Mouse (Mus musculus): Measurements from ENCODE around the gene Tpmt. TPM values are rescaled to one million over a fixed set of nuclear protein-coding genes. Genes with fewer than 3 reads are reported as not detected.

Tpmt gene
- polyA plus RNA-seq, 1 experiment from 2014 or later, result 10.0 TPM

GRCm38 (mm10) chr13:47066516-47066915 lies 22.0 kb upstream of the Tpmt start:
- 81% methylated on average over 10 of the region's 10 CpGs for WGBS (ENCODE audit: insufficient replicate concordance)

DNA sequence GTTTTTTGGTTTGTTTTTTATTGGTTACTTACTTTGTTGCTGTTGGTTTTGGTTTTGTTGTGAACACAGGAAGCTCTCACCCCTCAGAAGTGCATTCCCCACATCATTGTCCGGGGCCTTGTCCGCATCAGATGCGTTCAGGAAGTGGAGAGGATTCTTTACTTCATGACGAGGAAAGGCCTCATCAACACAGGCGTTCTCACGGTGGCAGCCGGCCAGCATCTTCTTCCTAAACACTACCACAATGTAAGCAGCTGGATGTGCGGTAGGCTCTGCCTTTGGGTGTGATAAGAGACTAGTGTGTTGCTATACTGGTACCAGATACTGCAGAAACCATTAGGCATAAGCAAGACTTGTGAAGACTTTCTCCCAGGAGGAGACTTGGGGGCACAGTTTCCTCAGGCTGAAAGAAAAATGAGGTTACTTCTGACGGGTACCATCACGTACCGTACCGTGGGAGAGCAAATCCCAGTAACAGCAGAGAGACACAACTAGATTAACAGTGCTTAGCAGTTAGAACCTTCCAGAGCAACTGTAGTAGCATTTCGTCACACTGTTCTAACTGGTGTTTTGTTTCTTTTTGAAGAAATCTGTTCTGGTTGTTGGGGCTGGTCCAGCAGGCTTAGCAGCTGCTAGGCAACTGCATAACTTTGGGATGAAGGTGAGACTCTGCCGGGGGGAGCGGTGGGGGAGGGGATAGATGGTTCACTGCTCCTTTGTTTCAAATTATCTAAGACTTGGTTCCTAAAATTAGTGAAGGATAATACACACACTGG lies 19.6 kb upstream of the Tpmt start:
- Histone ChIP-seq H3K9ac (no peak overlapping the region), H3K4me2 (no peak overlapping the region), H3K27me3 (replicated peaks) (no peaks in the 10 kb centered on the region), H3K9me3 (replicated peaks) (no peaks in the 10 kb centered on the region), H3K36me3 (peaks cover 28% of the 10 kb centered on the region), H3K27ac (no peak overlapping the region), H3K4me3 (no peak overlapping the region), H3K4me1 (no peaks in the 10 kb centered on the region)
- WGBS (ENCODE audit: insufficient replicate concordance), result 75% methylated on average over 15 of the region's 15 CpGs
- no peak for ATAC-seq

More at GRCm38 (mm10) chr13:47066516-47066915, 22.0 kb upstream of the Tpmt start:
- Histone ChIP-seq H3K27ac (no peak overlapping the region), H3K9ac (no peak overlapping the region), H3K36me3 (peaks cover 24% of the 10 kb centered on the region), H3K4me2 (no peak overlapping the region), H3K27me3 (replicated peaks) (no peaks in the 10 kb centered on the region), H3K4me1 (no peaks in the 10 kb centered on the region), H3K4me3 (no peak overlapping the region), H3K9me3 (replicated peaks) (no peaks in the 10 kb centered on the region)
- no peak for ATAC-seq

- H3K4me2 ChIP-seq, result no peak overlapping the region
- WGBS (ENCODE audit: insufficient replicate concordance), result 86% methylated on average over 17 of the region's 17 CpGs
- H3K27ac ChIP-seq, result no peak overlapping the region
- no peaks in the 10 kb centered on the region for H3K4me1 ChIP-seq
- no peaks in the 10 kb centered on the region for H3K27me3 ChIP-seq (replicated peaks)
- peaks cover 28% of the 10 kb centered on the region for H3K36me3 ChIP-seq
- H3K4me3 ChIP-seq, result no peak overlapping the region
- H3K9ac ChIP-seq, result no peak overlapping the region
- ATAC-seq, result no peak
- H3K9me3 ChIP-seq (replicated peaks), result no peaks in the 10 kb centered on the region
These were observed 18.2 kb upstream of the Tpmt start for GRCm38 (mm10) chr13:47062756-47063155.

GRCm38 (mm10) chr13:47056781-47057180 lies 12.2 kb upstream of the Tpmt start:
- no peak overlapping the region for H3K9ac ChIP-seq
- H3K27me3 ChIP-seq (replicated peaks), result no peaks in the 10 kb centered on the region
- no peaks in the 10 kb centered on the region for H3K4me1 ChIP-seq
- no peak overlapping the region for H3K4me3 ChIP-seq
- H3K27ac ChIP-seq, result no peak overlapping the region
- peaks cover 13% of the 10 kb centered on the region; the same call in 1 of the 2 replicates for H3K36me3 ChIP-seq
- H3K9me3 ChIP-seq (replicated peaks), result no peaks in the 10 kb centered on the region
- H3K4me2 ChIP-seq, result no peak overlapping the region
- ATAC-seq, result no peak
- 74% methylated on average over 5 of the region's 5 CpGs for WGBS (ENCODE audit: insufficient replicate concordance)

DNA sequence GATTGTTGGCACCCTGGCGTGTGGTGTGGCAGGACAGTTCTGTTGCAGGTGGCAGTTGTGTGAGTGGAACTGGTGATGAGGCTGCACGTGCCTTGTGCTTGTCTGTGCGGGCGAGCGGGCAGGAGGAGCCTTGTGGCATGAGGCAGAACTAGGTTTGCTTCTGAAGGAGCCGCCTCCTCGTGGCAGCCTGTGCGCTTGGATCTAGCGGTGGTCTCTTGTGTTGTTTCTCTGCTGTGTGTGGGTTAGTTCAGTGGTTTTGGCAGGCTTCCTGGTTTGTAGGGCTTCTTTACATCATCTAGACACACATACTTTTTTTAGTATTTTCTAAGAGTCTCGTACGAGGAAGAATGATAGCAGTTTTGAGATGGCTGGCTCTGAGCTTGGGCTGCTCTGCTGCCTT lies 11.6 kb upstream of the Tpmt start:
- Histone ChIP-seq H3K4me3 (no peak overlapping the region), H3K9me3 (replicated peaks) (no peaks in the 10 kb centered on the region), H3K4me1 (no peaks in the 10 kb centered on the region), H3K4me2 (no peak overlapping the region), H3K36me3 (peaks cover 13% of the 10 kb centered on the region; the same call in 1 of the 2 replicates), H3K27me3 (replicated peaks) (no peaks in the 10 kb centered on the region), H3K27ac (no peak overlapping the region), H3K9ac (no peak overlapping the region)
- 77% methylated on average over 11 of the region's 11 CpGs for WGBS (ENCODE audit: insufficient replicate concordance)
- no peak for ATAC-seq

- WGBS (ENCODE audit: insufficient replicate concordance), result 74% methylated on average over 10 of the region's 10 CpGs
- no peak overlapping the region for H3K9ac ChIP-seq
- H3K27me3 ChIP-seq (replicated peaks), result no peaks in the 10 kb centered on the region
- H3K4me1 ChIP-seq, result no peaks in the 10 kb centered on the region
- H3K4me2 ChIP-seq, result no peak overlapping the region
- ATAC-seq, result no peak
- H3K36me3 ChIP-seq, result peaks cover 6% of the 10 kb centered on the region; the same call in 1 of the 2 replicates
- no peak overlapping the region for H3K27ac ChIP-seq
- no peaks in the 10 kb centered on the region for H3K9me3 ChIP-seq (replicated peaks)
- no peak overlapping the region for H3K4me3 ChIP-seq
These were observed 9.4 kb upstream of the Tpmt start for GRCm38 (mm10) chr13:47053971-47054370.

DNA sequence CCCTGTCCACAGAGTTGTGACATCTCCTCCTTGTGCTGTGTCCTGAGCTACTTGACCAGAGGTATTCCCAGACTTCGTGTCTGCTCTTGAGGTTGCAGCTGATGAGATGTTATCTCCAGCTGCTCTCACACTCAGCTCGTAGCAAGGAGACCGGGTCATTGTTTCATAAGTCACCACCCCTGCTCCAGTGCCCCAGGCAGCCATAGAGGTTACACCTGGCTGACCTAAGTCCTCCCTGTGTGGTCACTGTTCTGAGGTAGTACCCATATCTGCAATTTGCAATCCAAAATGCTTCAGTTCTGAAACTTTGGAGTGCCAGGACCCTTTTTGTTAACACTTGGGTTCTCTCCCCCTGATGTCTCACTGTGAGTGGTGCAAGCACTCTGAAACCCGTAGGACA lies 5.5 kb upstream of the Tpmt start:
- no peak overlapping the region for H3K4me3 ChIP-seq
- H3K36me3 ChIP-seq, result peaks cover 11% of the 10 kb centered on the region; the same call in 1 of the 2 replicates
- WGBS (ENCODE audit: insufficient replicate concordance), result 65% methylated on average over 4 of the region's 4 CpGs
- H3K27me3 ChIP-seq (replicated peaks), result 0 out of 2 replicates have a peak, but pooled peaks cover 6% of the 10 kb centered on the region
- no peaks in the 10 kb centered on the region for H3K9me3 ChIP-seq (replicated peaks)
- H3K9ac ChIP-seq, result no peak overlapping the region
- no peak overlapping the region for H3K4me2 ChIP-seq
- no peak for ATAC-seq
- no peak overlapping the region for H3K27ac ChIP-seq
- H3K4me1 ChIP-seq, result no peaks in the 10 kb centered on the region

GRCm38 (mm10) chr13:47047996-47048395 lies 3.5 kb upstream of the Tpmt start:
- Histone ChIP-seq H3K9me3 (replicated peaks) (no peaks in the 10 kb centered on the region), H3K4me2 (no peak overlapping the region), H3K27me3 (replicated peaks) (peaks cover 16% of the 10 kb centered on the region), H3K4me3 (no peak overlapping the region), H3K27ac (no peak overlapping the region), H3K9ac (no peak overlapping the region), H3K4me1 (peaks cover 14% of the 10 kb centered on the region), H3K36me3 (peaks cover 5% of the 10 kb centered on the region; the same call in 1 of the 2 replicates)
- no peak for ATAC-seq
- WGBS (ENCODE audit: insufficient replicate concordance), result 86% methylated on average over 4 of the region's 4 CpGs

- peaks cover 18% of the 10 kb centered on the region for H3K4me1 ChIP-seq
- H3K9me3 ChIP-seq (replicated peaks), result no peaks in the 10 kb centered on the region
- H3K36me3 ChIP-seq, result peaks cover 5% of the 10 kb centered on the region; the same call in 1 of the 2 replicates
- peak overlapping the region; percentile 82 for H3K4me3 ChIP-seq
- peak; percentile 22 for ATAC-seq
- H3K4me2 ChIP-seq, result peak overlapping the region; percentile 99
- peaks cover 16% of the 10 kb centered on the region for H3K27me3 ChIP-seq (replicated peaks)
- H3K27ac ChIP-seq, result 0 out of 2 replicates have a peak overlapping the region, but pooled peaks have one; percentile 54
- WGBS (ENCODE audit: insufficient replicate concordance), result 2% methylated on average over 45 of the region's 45 CpGs
- H3K9ac ChIP-seq, result peak overlapping the region; percentile 78
These were observed 512 bp downstream of the Tpmt start for GRCm38 (mm10) chr13:47043833-47044616.

DNA sequence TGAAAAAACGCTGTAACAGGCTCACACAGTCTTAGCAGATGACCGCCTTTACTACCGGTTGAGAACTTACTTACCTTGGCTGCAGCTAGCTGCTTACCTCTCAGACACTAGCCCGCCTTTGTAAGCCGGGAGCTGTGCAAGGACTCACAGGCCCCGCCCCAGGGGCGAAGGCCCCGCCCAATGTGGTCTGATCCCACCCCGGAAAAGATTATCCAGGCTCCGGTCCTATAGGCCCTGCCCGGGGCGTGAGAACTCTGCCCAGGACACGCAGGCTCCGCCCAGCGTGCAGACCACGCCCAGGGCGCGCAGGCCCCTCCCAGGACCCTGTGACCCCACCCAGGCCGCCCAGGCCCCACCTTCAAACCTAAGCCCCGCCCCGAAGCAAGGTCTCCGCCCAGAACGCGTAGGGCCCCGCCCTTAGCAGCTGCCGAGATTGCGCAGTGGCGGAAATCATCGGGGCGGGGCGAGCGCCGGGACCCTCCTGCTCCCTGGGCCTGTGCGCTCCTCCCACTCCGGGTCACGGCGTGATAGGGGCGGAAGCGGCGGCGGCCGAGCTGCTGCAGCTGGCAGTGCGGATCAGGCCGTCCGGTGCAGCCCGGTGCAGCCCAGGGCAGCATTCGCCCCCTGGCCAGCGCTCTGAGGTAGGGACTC lies 1.4 kb downstream of the Tpmt start, which contains the start of gene Kdm1b:
Kdm1b (plus strand) TSS at position 470 of the 651 bp plus-strand sequence.
- Histone ChIP-seq H3K36me3 (no peaks in the 10 kb centered on the region), H3K27me3 (replicated peaks) (peaks cover 16% of the 10 kb centered on the region), H3K9me3 (replicated peaks) (no peaks in the 10 kb centered on the region), H3K9ac (peak within 1 kb of the TSS; percentile 78), H3K4me3 (peak within 1 kb of the TSS; percentile 82), H3K27ac (peak within 1 kb of the TSS; percentile 64), H3K4me1 (peaks cover 18% of the 10 kb centered on the region), H3K4me2 (peak within 1 kb of the TSS; percentile 99)
- WGBS (ENCODE audit: insufficient replicate concordance), result under 1% methylated on average over 48 of the region's 48 CpGs
- ATAC-seq, result peak; percentile 96

DNA sequence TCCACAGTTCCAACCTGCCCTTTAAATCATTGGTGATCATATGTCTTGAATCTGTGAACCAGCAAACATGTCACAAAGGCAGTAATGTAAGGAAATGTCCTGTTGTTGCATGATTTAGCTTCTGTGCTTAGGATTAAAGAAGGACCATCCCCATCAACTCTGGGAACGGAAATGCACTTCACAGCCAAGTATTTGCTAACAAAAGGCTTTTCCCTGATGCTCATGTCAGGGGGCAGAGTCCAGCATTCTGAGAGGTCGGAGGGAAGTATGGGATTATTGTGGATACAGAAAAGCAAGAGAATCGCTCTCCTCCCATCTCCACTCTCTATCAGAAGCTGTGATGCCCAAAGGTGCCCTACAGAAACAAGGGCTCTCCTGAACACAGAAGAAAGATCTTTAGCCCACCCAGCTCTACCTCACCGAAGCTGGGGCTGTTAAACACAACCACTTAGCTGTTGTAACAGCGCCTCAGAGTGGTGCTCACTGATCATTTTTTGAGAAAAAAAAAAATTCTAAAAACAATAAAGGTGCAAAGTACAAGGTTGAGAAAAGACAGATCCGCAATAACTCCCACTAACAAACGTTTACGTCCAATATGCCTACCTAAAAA lies 2.4 kb downstream of the Tpmt start:
- H3K36me3 ChIP-seq, result no peaks in the 10 kb centered on the region
- H3K27me3 ChIP-seq (replicated peaks), result peaks cover 16% of the 10 kb centered on the region
- no peaks in the 10 kb centered on the region for H3K9me3 ChIP-seq (replicated peaks)
- peaks cover 18% of the 10 kb centered on the region for H3K4me1 ChIP-seq
- ATAC-seq, result no peak
- H3K4me2 ChIP-seq, result peak overlapping the region; percentile 99
- no peak overlapping the region for H3K27ac ChIP-seq
- H3K9ac ChIP-seq, result no peak overlapping the region
- H3K4me3 ChIP-seq, result peak overlapping the region; percentile 82
- WGBS (ENCODE audit: insufficient replicate concordance), result 49% methylated on average over 8 of the region's 8 CpGs
